Mouse (Mus musculus) WW6 (cell line): Measurements from ENCODE around the gene Npr2.
"Not testable (repeated sequence)": the region's sequence is repeated elsewhere in the genome, so short reads cannot be mapped to it uniquely, and the experiment has no call there.

Experiments
- DNase-seq: peaks from one replicate; pipeline ENCODE4 v3.0.0-alpha.2; 2013; ENCODE audit warnings: low read depth, low spot score

Gene Npr2

GRCm38 (mm10) chr4:43631046-43631955, at the start of gene Npr2:
Gene Npr2 (plus strand): TSS chr4:43631935.
- no peak for DNase-seq

GRCm38 (mm10) chr4:43582241-43582640, 49.5 kb upstream of the Npr2 start:
- DNase-seq, result no peak

- DNase-seq, result no peak
Measured at GRCm38 (mm10) chr4:43583421-43583820, 48.3 kb upstream of the Npr2 start.

GRCm38 (mm10) chr4:43584444-43585416, 47.0 kb upstream of the Npr2 start, which contains the start of gene Msmp:
Gene Msmp (minus strand): TSS chr4:43584494.
- no peak for DNase-seq

GRCm38 (mm10) chr4:43585682-43586081, 46.1 kb upstream of the Npr2 start:
- DNase-seq, result no peak

GRCm38 (mm10) chr4:43586411-43586810, 45.3 kb upstream of the Npr2 start:
- DNase-seq, result no peak

GRCm38 (mm10) chr4:43587681-43588080, 44.1 kb upstream of the Npr2 start:
- no peak for DNase-seq

GRCm38 (mm10) chr4:43591543-43591942, 40.2 kb upstream of the Npr2 start:
- no peak for DNase-seq

GRCm38 (mm10) chr4:43591961-43592360, 39.8 kb upstream of the Npr2 start:
- no peak for DNase-seq

GRCm38 (mm10) chr4:43593453-43593852, 38.3 kb upstream of the Npr2 start:
- DNase-seq, result no peak

GRCm38 (mm10) chr4:43596597-43596996, 35.1 kb upstream of the Npr2 start:
- not testable (repeated sequence) for DNase-seq

- DNase-seq, result no peak
Measured at GRCm38 (mm10) chr4:43598200-43598599, 33.5 kb upstream of the Npr2 start.

GRCm38 (mm10) chr4:43598650-43599380, 32.9 kb upstream of the Npr2 start:
- no peak for DNase-seq

GRCm38 (mm10) chr4:43600195-43600934, 31.4 kb upstream of the Npr2 start:
- DNase-seq, result no peak

- no peak for DNase-seq
Measured at GRCm38 (mm10) chr4:43604099-43604498, 27.6 kb upstream of the Npr2 start.

- DNase-seq, result no peak
Measured at GRCm38 (mm10) chr4:43604751-43605685, 26.7 kb upstream of the Npr2 start.

- DNase-seq, result no peak
Measured at GRCm38 (mm10) chr4:43612534-43612933, 19.2 kb upstream of the Npr2 start.

GRCm38 (mm10) chr4:43613060-43613730, 18.5 kb upstream of the Npr2 start:
- no peak for DNase-seq

GRCm38 (mm10) chr4:43620146-43620778, 11.5 kb upstream of the Npr2 start:
- DNase-seq, result no peak
